Mouse (Mus musculus) urinary bladder, postnatal 25 days (tissue): Measurements from ENCODE around the gene Sult2a1.
"Not testable (repeated sequence)": the region's sequence is repeated elsewhere in the genome, so short reads cannot be mapped to it uniquely, and the experiment has no call there.

Experiments used
- DNase-seq: peaks from one replicate; pipeline ENCODE4 v3.0.0; 2022; ENCODE audit warnings: low spot score

The Sult2a1 gene

DNA sequence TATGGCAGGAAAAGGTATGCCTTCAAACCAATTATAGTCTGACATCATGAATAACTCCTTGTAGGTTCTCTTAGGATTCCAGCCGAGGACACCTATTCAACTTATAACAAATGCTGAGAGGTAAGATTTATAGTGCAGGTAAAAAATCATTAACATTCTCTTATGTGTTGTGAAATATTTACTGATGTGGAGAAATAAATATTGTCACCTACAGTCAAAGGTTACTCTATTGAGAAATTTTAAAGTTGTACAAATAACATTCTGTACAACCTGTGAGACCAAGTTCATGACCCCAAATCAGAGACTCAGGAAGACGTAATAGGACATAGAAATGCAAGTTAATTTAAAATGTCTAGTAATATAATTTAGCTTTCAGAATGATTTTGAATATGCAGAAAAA is at the start of gene Sult2a1:
TSS of gene Sult2a1 (minus strand) at position 101 of the 400 bp plus-strand sequence.
- DNase-seq, result not testable (repeated sequence)

DNA sequence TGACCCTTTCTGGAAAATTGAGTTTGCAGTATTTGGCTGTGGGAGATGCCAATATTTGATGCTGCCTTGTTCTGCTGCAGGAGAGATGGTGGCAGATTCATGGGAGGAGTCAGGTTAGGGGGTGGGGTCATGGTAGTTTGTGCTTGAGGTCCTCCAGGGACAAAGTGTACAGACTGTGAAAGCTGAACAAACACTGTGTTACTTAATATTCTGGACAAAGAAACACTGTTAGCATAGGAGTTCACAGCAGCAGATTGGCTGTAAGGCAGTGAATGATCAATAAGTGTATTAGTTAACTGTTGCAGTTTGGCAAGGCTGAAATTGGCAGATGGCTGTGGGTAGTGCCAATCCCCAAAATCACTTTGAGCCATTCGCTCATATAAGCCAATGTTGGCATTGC is 23.3 kb downstream of the Sult2a1 start:
- no peak for DNase-seq
